Mouse (Mus musculus) induced T-regulatory cell, adult 2 months (primary cell): Measurements from ENCODE around the gene Zic4.

Source experiments
- DNase-seq: peaks from one replicate; pipeline ENCODE4 v3.0.0-alpha.2; 2012; ENCODE audit warnings: low read depth

Zic4 gene

DNA sequence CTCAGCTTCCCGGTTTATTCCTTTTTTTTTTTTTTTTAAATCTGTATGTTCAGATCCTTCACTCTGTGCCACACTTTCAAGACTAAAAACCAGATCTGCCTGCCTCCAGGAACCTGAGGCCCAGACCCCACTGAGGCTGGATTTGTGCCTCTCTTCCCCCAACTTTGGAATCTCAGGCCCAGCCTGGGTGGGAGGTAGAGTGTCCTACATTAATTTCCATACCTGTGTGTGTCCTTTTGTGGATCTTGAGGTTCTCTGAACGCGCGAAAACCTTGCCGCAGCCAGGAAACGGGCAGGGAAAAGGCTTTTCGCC is 1.6 kb downstream of the Zic4 start:
- DNase-seq: no peak

DNA sequence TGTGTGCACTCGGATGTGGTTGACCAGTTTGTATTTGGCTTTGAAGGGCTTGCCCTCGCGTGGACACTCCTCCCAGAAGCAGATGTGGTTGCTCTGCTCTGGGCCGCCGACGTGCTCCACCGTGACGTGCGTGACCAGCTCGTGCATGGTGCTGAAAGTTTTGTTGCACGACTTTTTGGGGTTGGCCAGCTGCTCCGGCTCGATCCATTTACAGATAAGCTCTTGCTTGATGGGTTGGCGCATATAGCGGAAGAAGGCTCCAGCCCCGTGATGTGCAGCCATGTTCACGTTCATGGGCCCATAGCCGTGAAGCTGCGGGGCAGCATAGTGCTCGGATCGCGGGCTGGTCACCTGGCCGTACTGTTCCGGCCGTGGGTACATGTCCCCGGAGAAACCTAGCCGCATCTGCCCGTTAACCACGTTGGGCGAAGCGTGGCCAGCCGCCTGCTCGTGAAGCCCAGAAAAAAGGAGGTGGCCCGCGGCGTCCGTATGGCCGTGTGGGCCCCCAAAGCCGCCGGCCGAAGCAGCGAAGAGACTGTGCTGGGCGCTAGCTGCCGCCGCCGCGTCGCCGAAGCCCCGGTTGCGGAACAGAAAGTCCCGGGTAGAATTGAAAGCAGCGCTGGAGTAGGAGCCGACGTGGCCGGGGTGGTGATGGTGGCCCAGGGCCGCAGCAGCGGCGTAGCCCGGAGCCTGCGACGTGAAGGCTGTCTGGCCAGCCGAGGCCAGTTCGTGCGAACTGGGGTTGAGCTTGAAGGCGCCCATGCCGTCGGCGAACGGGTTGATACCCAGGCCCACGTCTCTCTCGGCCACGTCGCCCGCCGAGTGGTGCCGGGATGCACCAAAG is 2.1 kb downstream of the Zic4 start:
- no peak for DNase-seq

DNA sequence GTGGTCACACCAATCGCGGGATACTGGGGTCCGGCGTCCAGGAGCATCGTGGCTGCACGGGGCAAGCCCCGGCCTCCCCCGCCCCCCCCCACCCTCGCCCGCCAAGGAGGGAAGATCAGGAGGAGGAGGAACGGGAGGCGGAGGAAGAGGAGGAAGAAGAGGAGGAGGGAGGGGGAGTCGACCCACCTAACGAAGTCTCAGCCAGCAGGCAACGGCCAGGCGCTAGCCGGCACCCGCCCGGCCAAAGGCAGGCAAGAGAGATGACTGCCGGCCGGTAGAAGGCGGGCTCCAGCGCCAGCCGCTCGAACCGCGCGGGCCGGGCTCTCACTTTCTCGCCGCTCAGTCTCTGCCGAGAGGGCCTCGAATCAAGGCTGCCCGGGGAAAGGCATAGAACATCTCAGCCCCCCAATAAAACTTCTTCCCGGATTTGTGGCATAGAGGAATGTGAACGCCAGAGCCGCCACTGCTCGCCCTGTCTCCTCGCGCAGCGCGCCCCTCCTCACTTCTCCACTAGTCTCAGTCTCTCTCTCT is 2.8 kb downstream of the Zic4 start:
- no peak for DNase-seq

DNA sequence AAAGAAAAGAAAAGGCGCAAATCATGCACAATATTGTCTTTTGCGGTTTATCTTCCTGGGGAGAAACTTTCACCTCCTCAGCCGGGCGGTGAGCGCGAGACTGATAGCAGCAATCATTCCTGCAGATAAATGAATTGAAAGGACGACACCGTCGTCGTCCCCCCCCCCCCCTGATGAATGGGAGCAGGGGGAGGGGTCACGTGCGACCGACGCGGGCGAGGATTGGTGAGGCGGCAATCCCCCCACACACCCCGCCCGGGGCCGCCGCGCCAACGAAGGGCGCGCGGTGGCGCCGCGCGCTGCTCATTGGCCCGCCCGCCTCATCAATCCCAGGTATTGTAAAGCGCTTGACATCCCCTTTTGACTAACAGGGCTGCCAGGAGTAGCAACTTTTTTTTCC is 3.5 kb downstream of the Zic4 start, which contains the start of gene Zic1:
TSS of gene Zic1 (minus strand) at position 147 of the 400 bp plus-strand sequence.
- DNase-seq: no peak

DNA sequence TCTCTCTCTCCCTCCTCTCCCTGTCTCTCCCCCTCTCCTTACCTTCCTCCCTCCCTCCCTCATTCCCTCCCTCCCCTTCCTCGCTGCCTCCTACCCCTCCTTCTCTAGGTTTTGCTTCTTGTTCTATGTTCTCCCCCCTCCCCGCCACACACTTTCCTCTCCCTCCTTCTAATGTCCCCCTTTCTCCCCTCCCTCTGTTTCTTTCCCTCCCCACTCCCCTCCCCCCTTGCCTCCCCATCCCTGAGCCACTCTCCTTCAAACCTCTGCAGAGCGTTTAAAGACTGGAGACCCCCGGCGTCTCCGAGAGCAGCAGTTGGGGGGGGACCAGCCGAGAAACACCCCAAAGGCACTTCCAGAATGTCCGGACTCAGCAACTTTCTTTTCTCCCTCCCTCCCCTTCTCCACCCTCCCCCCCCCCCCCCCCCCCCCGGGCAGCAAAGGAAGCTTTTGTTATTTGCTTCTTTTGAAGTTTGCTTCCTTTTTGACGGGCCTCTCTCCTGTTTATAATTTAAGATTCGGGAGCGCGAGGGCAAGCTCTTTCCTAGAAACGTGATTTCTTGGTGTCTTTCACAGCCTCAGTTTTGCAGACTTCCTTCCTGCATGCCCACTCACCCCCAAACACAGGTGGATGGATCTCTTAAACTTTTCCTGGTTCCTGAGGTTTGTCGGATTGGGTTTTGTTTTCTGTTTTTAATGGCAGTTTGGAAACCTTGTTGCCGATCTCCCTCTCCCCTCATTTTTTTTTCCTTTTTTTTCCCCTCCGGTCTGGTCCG is 4.2 kb downstream of the Zic4 start:
- DNase-seq: no peak

DNA sequence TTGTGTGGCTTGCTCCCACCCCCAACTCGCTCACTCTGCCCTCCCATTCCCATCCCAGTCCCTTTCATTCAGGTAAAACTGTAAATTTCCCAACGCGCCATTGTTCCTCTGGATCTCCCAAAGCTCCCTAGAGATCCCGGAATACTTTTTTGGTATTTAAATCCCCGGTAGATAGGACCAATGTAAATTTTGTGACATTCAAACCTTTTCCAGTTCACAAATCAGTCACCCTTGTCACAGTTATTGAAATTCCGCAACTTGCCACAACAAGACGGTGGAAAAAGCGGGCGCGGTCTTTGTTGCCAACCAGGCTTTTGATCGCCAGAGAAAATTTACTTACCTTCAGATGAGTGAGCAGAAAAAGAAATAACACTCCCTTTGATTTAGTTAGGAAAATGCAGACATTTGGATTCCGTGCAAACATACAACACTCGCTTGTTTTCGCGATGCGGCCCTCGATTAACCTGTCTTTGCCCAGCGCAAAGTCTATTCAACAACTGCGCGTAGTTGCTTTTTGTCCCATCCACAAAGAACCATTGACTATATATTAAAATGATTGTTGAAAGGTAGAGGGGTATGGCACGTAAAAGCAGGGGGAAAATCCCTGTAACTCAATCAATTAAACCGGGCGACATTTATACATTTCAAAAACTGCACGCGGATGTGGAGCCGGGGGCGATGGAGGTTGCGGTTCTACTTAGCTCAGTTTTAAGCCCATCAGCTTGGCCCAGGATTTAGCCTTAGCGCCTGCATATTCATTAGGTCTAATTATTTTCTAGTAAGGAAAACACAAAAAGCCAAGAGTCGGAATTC is 5.0 kb downstream of the Zic4 start:
- DNase-seq: no peak

DNA sequence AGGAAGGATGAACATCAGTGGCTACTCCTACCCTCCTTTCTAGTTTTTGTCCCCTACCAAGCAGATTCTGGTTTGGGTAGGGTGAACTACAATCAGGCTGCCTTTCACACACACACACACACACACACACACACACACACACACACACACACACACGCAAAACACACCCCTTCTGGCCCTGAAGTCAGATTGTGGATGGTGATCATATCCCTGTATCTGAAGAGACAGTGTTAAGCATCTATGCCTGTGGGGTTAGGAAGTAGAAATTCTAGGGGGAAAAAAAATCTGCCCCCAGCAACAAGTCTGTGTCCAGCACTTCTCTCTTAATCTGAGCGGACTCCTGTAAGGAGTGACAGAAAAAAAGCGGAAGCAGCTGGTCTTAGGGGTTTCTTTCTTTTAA is 5.9 kb downstream of the Zic4 start:
- DNase-seq: no peak

DNA sequence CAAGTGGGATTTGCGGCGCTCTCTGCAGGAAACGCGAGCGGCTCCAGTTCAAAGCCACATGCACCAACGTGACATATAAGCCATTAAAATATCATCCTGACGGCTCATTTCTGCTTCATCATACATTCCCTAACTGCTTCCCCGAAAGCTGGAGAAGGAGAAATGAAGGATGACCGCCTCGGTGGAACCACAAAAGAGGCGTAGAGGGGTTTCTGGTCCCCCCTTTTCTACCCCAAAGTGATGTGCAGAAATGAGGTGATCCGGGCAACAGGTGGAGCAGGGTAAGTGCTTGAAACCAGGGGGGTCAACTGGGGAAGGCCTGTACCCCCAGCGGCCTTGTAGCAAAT is 6.7 kb downstream of the Zic4 start:
- no peak for DNase-seq

DNA sequence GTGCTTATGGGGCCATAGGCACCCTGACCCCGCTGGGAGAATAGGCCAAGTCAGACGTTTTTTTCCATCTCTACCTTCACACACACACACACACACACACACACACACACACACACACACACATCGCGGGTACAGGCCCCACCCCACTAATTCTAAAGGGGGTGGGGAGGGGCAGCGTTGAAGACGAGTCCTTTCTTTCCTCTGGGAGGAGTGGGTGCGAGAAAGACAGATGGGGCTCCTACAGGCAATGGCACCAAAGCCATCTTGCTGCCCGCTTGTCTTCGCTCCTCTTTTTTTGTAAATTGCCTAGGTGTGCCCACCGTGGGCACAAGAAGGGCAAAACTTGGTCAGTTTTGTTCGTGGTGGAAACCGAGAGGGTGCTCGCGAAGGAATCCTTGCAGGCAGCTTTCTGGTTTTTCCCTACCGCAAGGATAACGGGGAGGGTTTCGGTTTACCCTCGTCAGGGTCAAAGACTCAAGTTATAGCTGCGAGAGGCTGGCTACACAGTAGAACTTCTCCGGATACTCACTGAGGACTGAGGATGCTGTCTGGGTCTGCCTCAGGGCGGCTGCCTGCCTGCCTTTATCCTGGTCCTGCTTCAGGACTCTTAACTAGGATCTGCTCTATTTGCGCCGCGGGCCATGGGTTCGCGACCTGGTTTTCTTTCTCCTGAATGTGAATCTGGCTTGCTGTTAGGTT is 7.2 kb downstream of the Zic4 start:
- DNase-seq: no peak

DNA sequence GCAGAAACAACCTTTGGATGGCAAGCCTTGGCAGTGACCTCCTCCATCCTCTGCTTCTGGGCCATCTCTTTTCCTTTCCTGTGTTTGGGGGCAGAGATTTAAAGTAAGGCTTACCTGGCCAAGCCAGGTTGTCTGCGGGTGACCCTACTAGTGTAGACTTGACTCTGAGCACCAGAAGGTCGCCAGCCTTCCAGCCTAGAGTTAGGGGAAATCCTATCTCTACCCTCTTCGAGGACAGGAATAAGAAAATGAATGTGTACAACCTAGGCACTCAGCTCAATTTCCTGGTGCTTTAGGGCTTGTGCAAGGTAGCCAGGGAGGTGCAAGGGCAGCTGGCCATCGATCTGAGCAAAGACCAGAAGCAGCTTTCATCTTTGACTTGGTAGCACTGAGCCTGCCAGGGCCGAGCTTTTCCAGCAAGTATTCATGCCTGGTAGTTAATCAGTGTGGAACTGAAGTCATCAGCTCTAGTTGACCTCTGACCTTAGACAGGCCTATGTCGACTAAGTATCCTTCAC is 8.0 kb downstream of the Zic4 start:
- DNase-seq: no peak

DNA sequence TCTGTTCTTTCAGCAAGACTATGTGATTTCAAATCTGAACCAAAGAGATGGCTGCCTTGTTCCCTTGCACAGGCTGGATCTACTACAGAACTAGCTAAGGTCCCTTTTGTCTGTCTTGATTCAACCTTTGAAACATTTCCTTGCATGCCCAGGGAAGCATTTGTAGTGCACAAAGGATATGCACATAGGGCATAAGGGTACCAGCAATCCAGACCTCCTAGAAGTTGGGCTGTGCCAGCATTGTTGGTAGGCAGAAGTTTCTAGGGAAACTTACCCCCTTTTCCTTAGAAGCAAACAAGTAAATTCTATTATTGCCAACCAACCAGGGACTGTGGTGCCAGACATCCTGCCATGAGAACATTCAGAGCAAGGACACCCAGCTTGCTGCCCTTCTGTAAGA is 8.8 kb downstream of the Zic4 start:
- DNase-seq: no peak

DNA sequence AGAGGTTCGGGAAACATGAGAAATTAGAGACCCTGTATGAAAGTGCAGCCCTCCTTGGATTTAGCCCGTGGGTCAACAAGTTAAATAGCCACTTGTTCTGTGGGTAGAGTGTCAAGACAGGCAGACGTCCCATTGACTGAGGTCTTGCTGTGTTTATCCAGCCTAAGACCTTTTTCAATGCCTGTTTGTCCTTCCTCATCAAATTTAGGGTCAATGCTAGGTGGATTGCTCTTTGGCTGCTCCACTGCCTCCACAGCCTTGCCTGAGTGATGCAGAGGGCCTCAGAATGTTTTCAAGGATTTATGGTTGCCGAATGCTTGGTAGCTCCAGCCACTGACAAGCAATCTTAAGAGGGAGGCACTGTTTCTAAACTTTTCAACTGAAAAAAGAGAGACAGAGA is 9.4 kb downstream of the Zic4 start:
- DNase-seq: no peak

DNA sequence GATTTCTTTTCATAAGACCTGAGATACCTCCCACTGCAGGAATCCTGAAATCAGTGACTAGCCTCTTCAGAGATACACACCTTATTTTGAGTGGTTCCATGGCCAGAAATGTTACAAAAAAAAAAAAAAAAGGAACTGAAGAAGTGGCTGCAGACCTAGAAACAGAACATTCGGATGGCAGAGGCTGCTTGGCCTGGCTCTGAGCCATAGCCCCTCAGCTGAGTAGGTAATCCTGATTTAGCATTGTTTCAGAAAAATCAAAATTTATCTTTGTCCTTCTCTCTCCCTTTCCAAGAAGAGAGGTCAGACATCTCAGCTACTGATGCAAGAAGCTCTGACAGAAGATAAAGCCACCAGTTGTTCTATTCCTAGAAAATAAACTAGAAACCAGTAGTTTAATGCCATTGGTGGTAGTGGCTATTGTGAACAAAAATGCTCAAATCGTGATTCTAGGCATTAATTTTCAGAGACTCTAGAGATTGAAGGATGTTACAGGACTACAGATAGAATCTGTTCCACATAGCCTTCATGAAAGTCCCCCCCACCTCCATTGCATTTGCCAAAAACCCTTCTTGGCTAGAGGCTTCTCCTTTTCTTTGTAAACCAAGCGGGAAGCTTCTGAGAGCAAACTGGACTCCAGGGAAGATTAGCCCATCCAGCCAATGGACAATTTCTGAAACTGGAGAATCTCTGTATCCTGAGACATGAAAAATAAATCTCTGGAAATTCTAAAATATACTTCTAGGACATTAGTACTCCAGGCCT is 11.8 kb downstream of the Zic4 start:
- DNase-seq: no peak

DNA sequence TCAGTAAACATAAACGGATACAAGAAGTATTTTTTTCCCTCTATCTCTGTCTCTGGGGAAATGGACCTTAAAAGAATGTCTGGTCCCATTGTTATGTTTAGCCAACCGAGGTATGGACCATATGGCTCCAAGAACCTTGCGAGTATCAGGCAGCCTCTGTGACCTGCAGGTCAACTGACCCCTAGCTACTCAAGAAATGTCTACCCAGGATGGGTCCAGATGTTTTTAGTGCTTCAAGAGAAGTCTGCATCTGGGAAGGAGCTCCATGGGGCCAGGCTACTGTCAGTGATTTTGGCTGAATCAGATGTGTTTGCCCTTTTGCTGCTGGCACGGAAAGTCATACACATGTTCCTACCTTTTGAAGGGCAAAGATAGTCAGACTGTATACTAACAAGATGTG is 12.5 kb downstream of the Zic4 start:
- DNase-seq: no peak

DNA sequence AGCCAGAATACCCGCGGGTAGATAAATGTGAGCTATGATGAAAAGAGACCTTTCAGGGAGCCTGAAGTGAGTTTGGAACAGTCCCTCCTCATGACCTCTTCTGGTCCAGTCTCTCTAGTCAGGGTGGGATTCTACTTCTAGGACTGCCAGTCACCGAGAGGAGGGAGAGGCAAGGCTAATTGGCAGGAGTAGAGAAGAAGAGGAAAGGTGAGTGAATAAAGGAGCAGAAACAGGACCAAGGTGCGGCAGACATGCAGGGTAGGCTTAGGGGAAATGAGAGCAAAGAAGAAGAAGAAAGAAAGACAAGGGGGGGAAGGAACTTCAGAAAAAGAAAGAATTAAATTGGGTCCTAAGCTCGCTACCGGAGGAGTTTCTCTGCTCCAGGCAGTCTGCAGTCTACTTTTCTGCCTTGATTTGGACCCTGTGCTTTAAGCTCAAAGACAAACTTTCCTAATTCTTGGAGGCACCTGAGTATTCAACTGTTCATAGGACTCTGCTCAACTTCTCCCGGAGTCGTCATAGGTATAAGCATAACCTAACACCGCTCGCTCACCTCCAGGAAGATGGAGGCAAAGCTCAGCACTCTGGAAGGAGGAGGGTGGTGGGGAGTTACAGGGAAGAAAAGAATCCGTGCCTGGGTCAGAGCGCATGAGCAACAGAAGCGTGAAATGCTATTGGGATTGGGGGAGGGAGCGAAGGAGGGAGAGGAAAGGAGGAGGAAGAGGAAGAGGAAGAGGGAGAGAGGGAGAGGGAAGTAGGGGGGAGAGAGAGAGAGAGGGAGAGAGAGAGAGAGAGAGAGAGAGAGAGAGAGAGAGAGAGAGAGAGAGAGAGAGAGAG is 15.0 kb downstream of the Zic4 start:
- no peak for DNase-seq

DNA sequence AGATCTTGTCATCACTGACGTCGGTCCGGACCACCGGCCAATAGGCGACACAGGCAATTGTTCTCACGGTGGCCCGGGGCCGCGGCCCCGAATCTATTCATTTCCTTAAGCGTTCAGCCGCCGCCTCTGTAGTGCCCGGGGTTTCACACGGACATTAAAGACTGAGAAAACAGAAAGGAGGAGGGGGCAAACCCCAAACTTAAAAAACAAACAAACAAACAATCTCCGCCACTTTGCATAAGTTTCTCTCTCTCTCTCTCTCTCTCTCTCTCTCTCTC is 15.6 kb downstream of the Zic4 start:
- no peak for DNase-seq

DNA sequence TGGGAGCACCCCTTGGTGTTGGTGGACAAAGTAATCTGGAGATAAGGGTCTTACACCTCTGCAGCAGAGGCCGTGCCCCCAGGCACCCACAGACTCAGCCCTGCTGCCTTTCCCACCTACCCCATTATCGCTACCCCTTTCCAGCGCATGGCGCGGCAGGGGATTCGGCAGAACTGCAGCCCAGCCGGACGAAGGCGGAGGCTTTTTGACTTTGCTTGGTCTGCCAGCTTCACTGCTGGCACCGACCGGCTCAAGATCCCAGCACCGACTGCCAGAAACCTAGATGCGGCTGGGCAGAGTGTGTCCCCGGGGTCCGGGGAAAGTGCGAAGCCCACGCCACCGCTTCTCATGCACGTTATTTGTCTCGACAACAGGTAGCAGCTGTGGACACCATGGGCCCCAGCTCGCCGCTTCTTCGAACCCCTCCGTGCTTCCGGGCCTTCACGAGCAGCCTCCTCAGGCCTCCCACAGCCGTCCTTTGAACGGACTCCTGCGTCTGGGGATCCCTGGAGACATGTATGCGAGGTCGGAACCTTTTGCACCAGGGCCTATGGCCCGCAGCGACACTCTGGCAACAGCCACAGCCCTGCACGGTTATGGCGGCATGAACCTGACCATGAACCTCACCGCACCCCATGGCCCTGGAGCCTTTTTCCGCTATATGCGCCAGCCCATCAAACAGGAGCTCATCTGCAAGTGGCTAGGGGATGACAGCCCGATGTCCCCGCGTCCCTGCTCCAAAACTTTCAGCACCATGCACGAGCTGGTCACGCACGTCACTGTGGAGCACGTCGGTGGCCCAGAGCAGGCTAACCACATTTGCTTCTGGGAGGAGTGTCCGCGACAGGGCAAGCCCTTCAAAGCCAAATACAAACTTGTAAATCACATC is 16.4 kb downstream of the Zic4 start:
- DNase-seq: no peak

DNA sequence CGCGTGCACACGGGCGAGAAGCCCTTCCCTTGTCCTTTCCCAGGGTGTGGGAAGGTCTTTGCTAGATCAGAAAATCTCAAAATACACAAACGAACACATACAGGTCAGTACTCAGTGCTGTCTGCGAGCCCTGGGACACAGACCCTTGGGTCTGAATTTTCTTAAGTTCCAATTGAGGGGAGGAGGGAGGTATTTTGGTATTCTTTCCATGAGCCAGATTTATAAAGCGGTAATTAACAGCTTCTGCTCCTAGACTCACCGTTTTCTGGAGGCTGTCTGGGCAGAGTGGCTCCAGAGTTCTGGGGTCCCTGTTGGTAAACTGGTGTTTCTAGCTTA is 17.1 kb downstream of the Zic4 start:
- DNase-seq: no peak

DNA sequence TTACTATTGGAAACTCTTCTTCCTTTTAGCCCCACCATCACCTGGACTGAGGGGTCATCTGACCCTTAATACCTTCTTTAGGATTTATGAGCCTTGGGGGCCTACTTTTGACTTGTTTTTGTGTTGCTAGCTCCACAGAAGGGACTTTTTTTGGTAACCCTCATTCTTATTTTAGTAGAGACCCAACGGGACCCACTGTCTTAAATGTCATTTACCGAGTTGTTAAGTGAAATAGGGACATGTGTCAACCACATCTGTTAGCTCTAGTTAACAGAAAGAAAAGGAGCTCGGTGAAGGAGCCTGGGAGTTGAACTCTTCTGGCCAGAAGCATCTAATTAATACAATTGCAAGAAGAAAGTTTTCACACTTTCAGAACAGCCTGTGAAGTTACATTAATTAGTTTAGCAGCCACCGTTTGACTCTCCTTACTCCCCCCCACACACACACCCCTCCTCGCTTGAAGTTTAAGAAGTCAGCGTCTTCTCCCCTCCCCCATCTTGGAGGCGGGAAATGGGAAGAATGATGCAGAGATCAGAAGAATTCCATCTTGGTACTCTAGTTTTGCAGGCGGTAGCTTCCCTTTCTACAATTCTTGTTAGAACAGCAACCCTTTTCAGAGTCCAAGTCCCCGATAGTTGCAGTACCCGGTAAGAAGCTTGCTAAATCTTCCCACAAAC is 17.7 kb downstream of the Zic4 start:
- no peak for DNase-seq
